ENCODE assay signal across 1 mouse cellular context in the genomic region with DNA sequence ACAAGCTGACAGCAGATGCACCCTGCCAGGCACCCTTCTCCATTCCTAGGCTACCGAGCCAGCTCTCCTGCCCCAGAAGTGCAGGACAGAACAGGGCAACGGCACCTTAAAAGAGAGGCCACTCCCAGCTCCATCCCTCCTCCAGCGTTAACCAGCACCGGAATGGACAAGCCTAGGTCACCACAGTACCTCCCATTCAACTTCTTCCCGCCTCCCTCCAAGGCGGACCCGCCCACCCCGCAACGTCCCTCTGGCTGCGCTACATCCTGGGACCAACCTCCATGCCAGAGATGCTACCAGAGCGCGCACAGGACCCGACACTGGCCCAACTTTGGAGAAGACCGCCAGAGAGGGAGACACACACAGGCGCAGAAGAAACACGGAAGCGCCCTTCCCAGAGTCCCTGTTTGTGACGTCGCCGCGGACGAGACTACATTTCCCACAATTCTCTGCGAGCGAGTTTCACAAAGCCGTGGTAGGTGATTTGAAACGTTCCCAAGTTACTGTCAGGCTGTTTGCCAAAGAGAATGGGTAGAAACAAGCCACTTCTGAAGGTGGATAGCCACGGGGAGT.
TF ChIP-seq lines count a peak whose summit lies in the region.

Gene Zfp712, minus strand, starts transcription at position 385 of the 573 bp plus-strand sequence.

TF ChIP-seq in CH12.LX, 34 proteins besides CTCF, POLR2A, EP300 and RAD21 (continued from another document):
- TF ChIP-seq MAFK (IDR thresholded peaks at IDR 0.05; ENCODE audit: insufficient replicate concordance, low read length) (no peak), PAX5 (IDR thresholded peaks at IDR 0.05; ENCODE audit: low read length) (no peak), MEF2A (IDR thresholded peaks at IDR 0.05; ENCODE audit: borderline replicate concordance, low read depth, low read length) (peak; percentile 67; the same call in 1 of the 2 replicates), TCF12 (IDR thresholded peaks at IDR 0.05; ENCODE audit: low read depth, low read length) (peak; percentile 53; the same call in 1 of the 2 replicates), KAT2A (IDR thresholded peaks at IDR 0.05; ENCODE audit: insufficient replicate concordance, low read length) (peak; percentile 83; the same call in 1 of the 2 replicates), NRF1 (IDR thresholded peaks at IDR 0.05; ENCODE audit: low read depth, low read length) (peak; percentile 71), IRF4 (IDR thresholded peaks at IDR 0.05; ENCODE audit: low read depth, low read length) (peak; percentile 57; the same call in 1 of the 2 replicates), ZKSCAN1 (IDR thresholded peaks at IDR 0.05; ENCODE audit: borderline replicate concordance, low read depth, low read length) (no peak), ZC3H11A (IDR thresholded peaks at IDR 0.05; ENCODE audit: low read depth, low read length) (no peak), ZNF384 (IDR thresholded peaks at IDR 0.05; ENCODE audit: low read depth, low read length) (no peak), BHLHE40 (IDR thresholded peaks at IDR 0.05; ENCODE audit: low read depth, low read length) (no peak), CHD1 (IDR thresholded peaks at IDR 0.05; ENCODE audit: low read depth, low read length) (no peak), MYC (IDR thresholded peaks at IDR 0.05; ENCODE audit: low read depth, low read length) (no peak), MAX (IDR thresholded peaks at IDR 0.05; ENCODE audit: low read length) (no peak), POLR2AphosphoS2 (IDR thresholded peaks at IDR 0.05; ENCODE audit: low read depth, low read length) (peak; percentile 44; the same call in 1 of the 2 replicates), MAZ (IDR thresholded peaks at IDR 0.05; ENCODE audit: low read depth, low read length) (no peak), HCFC1 (IDR thresholded peaks at IDR 0.05; ENCODE audit: low read depth, low read length) (peak; percentile 96), ELF1 (IDR thresholded peaks at IDR 0.05; ENCODE audit: low read depth, low read length) (peak; percentile 97), TBP (conservative IDR thresholded peaks at IDR 0.05; ENCODE audit: low read depth, low read length) (0 out of 2 replicates have a peak, but pooled peaks have one; percentile 45)
